In genomic region chr12:21525567-21525966, GRCm38 (mm10) we compare ENCODE assay signal across 7 mouse cellular contexts.
DNase-seq lines count a peak whose midpoint lies in the region; ATAC-seq and TF ChIP-seq lines count a peak whose summit lies in the region.
"Not testable (repeated sequence)": the region's sequence is repeated elsewhere in the genome, so short reads cannot be mapped to it uniquely, and the experiment has no call there.

No protein-coding gene starts in this region.

- H3K27me3 ChIP-seq in MEL (ENCODE audit: control insufficient read depth in 1 of 2, insufficient read depth in 2 of 2, low read length in 2 of 2); liver, adult 2 months (ENCODE audit: control insufficient read depth, insufficient read depth, low read length); stomach, postnatal 0 days (ENCODE audit: control insufficient read depth, insufficient read depth, low read length): not testable (repeated sequence)

- H3K79me2 ChIP-seq in MEL (ENCODE audit: control insufficient read depth, insufficient read depth, low read length, poor library complexity); liver, adult 2 months (ENCODE audit: control insufficient read depth, insufficient read depth, low read length): not testable (repeated sequence)

- not testable (repeated sequence) for H3K36me3 ChIP-seq in MEL (ENCODE audit: control insufficient read depth in 1 of 2, insufficient read depth in 2 of 2, low read length in 2 of 2); liver, adult 2 months (ENCODE audit: control insufficient read depth, insufficient read depth, low read length); stomach, postnatal 0 days (ENCODE audit: control insufficient read depth, insufficient read depth, low read length)

- TF ChIP-seq CTCF in MEL (IDR thresholded peaks at IDR 0.05 in 2 of 3, conservative IDR thresholded peaks at IDR 0.05 in 1 of 3; ENCODE audit: control insufficient read depth in 1 of 3, insufficient read depth in 1 of 3, low read depth in 2 of 3, low read length in 3 of 3, poor library complexity in 1 of 3, severe bottlenecking in 1 of 3): peak in 2 of 3 experiments; percentile 32 to 55; a peak in 4 of 6 replicates
- peak; percentile 48 for TF ChIP-seq CTCF in liver, adult 2 months (IDR thresholded peaks at IDR 0.05; ENCODE audit: low read depth, low read length)
- TF ChIP-seq CTCF in stomach, postnatal 0 days (IDR thresholded peaks at IDR 0.05; ENCODE audit: low read depth): peak; percentile 67

- H3K4me1 ChIP-seq in MEL (ENCODE audit: control insufficient read depth in 1 of 2, insufficient read depth in 2 of 2, low read length in 2 of 2); liver, adult 2 months (ENCODE audit: control insufficient read depth, insufficient read depth, low read length); stomach, postnatal 0 days (replicated peaks; ENCODE audit: control insufficient read depth, insufficient read depth): not testable (repeated sequence)

- not testable (repeated sequence) for TF ChIP-seq EP300 in MEL (IDR thresholded peaks at IDR 0.05; ENCODE audit: low read depth in 1 of 2, low read length in 2 of 2); stomach, postnatal 0 days (optimal IDR thresholded peaks at IDR 0.05)

- not testable (repeated sequence) for H3K4me2 ChIP-seq in stomach, postnatal 0 days (replicated peaks; ENCODE audit: low read depth)

- H3K4me3 ChIP-seq in MEL (ENCODE audit: control insufficient read depth in 1 of 2, insufficient read depth in 1 of 2, low read depth in 2 of 2, low read length in 2 of 2); liver, adult 2 months (ENCODE audit: insufficient read depth, low read depth, low read length); stomach, postnatal 0 days (ENCODE audit: low read depth, low read length): not testable (repeated sequence)

- 29% methylated on average over 6 of the region's 6 CpGs for WGBS in liver, adult 2 months
- 50% methylated on average over 6 of the region's 6 CpGs for WGBS in stomach, postnatal 0 days

- peak; percentile 14 for TF ChIP-seq RAD21 in MEL (IDR thresholded peaks at IDR 0.05; ENCODE audit: low read depth, low read length)

- H3K9ac ChIP-seq in MEL (ENCODE audit: control insufficient read depth, low read depth, low read length, poor library complexity, severe bottlenecking); liver, adult 2 months (ENCODE audit: low read depth, low read length); stomach, postnatal 0 days (ENCODE audit: low read length): not testable (repeated sequence)

- ATAC-seq in erythroid progenitor cell, adult 5-6 weeks (replicated peaks; ENCODE audit: low FRiP score, poor library complexity, severe bottlenecking): 0 out of 2 replicates have a peak, but pooled peaks have one; percentile 52
- ATAC-seq in megakaryocyte-erythroid progenitor cell, adult 5-6 weeks (replicated peaks; ENCODE audit: low FRiP score, low TSS enrichment, poor library complexity, severe bottlenecking): peak; percentile 65; the same call in 1 of the 2 replicates
- ATAC-seq in stomach, postnatal 0 days (ENCODE audit: low FRiP score, low TSS enrichment): peak; percentile 47; the same call in 1 of the 2 replicates

- H3K27ac ChIP-seq in MEL (ENCODE audit: control insufficient read depth, low read depth, low read length); liver, adult 2 months (replicated peaks; ENCODE audit: insufficient read depth, low read depth, low read length); stomach, postnatal 0 days (replicated peaks): not testable (repeated sequence)

- not testable (repeated sequence) for TF ChIP-seq POLR2A in MEL (IDR thresholded peaks at IDR 0.05; ENCODE audit: control insufficient read depth in 1 of 2, insufficient read depth in 1 of 2, low read depth in 1 of 2, low read length in 2 of 2, poor library complexity in 1 of 2); liver, adult 2 months (IDR thresholded peaks at IDR 0.05; ENCODE audit: extremely low read depth, insufficient read depth, low read length)

- not testable (repeated sequence) for DNase-seq in MEL (ENCODE audit: low read depth, low spot score); liver, adult 2 months (ENCODE audit: extremely low read depth, low read depth, low spot score); stomach, postnatal 0 days (ENCODE audit: low spot score)
- DNase-seq in cerebellum, adult 11 months: peak; percentile 32
- peak; percentile 18 for DNase-seq in induced T-regulatory cell, adult 2 months (ENCODE audit: low read depth)

- H3K9me3 ChIP-seq in MEL (replicated peaks; ENCODE audit: insufficient read depth, low read length); stomach, postnatal 0 days (ENCODE audit: control insufficient read depth, low read length): not testable (repeated sequence)

TF ChIP-seq in MEL, 35 proteins besides CTCF, POLR2A, EP300 and RAD21:
- TF ChIP-seq SMC3 (IDR thresholded peaks at IDR 0.05; ENCODE audit: low read depth, low read length): peak; percentile 25; the same call in 1 of the 2 replicates
